Mouse (Mus musculus) liver, adult 2 months (tissue): ENCODE data around the gene Gorasp1.

Experiments used
- CTCF ChIP-seq: fragments of 200-500 bp; IDR thresholded peaks from 2 replicates; pipeline ENCODE4 v1.5.1; 2011; ENCODE audit warnings: low read depth, low read length, control low read depth
- POLR2A ChIP-seq: fragments of 200-500 bp; IDR thresholded peaks from 2 replicates; pipeline ENCODE4 v1.6.1; 2011; ENCODE audit warnings: low read length, control low read depth; ENCODE audit not compliant: insufficient read depth; ENCODE audit errors: extremely low read depth

GRCm38 (mm10) chr9:119978811-119979441 lies 41.6 kb upstream of the Gorasp1 start:
- TF ChIP-seq CTCF (no peak), POLR2A (no peak)
